Mouse (Mus musculus): ENCODE results near the gene Lrrc15. TPM values are rescaled to one million over a fixed set of nuclear protein-coding genes. Genes with fewer than 3 reads are reported as not detected.

Lrrc15 gene
- polyA plus RNA-seq, 1 experiment from 2014 or later = 0.89 TPM

- peaks cover 37% of the 10 kb centered on the region for H3K27me3 ChIP-seq (ENCODE audit: control insufficient read depth, insufficient read depth, low read length)
These were observed 23.0 kb upstream of the Lrrc15 start for GRCm38 (mm10) chr16:30306102-30306501.

GRCm38 (mm10) chr16:30304236-30304635, 21.2 kb upstream of the Lrrc15 start:
- DNase-seq (ENCODE audit: low spot score) (no peak), ATAC-seq (ENCODE audit: insufficient number of reproducible peaks, low FRiP score, low TSS enrichment, low read depth) (no peak)
- H3K27ac ChIP-seq (replicated peaks; ENCODE audit: low read depth, low read length) = no peak overlapping the region
- 76% methylated on average over 5 of the region's 5 CpGs for WGBS
- no peaks in the 10 kb centered on the region for H3K9me3 ChIP-seq (ENCODE audit: control insufficient read depth, low read length)
- H3K4me3 ChIP-seq (ENCODE audit: low read depth, low read length) = no peak overlapping the region
- H3K9ac ChIP-seq (ENCODE audit: low read length) = no peak overlapping the region
- H3K36me3 ChIP-seq (ENCODE audit: control insufficient read depth, insufficient read depth, low read length) = no peaks in the 10 kb centered on the region
- H3K4me1 ChIP-seq (ENCODE audit: control insufficient read depth, insufficient read depth, low read length) = peaks cover 11% of the 10 kb centered on the region
- H3K4me2 ChIP-seq (ENCODE audit: low read depth, severe bottlenecking) = no peak overlapping the region
- H3K27me3 ChIP-seq (ENCODE audit: control insufficient read depth, insufficient read depth, low read length) = peaks cover 23% of the 10 kb centered on the region

More at GRCm38 (mm10) chr16:30306102-30306501, 23.0 kb upstream of the Lrrc15 start:
- H3K4me3 ChIP-seq (ENCODE audit: low read depth, low read length) = no peak overlapping the region
- no peaks in the 10 kb centered on the region for H3K9me3 ChIP-seq (ENCODE audit: control insufficient read depth, low read length)
- 89% methylated on average over 4 of the region's 4 CpGs for WGBS
- H3K9ac ChIP-seq (ENCODE audit: low read length) = no peak overlapping the region
- no peak overlapping the region for H3K4me2 ChIP-seq (ENCODE audit: low read depth, severe bottlenecking)
- peaks cover 17% of the 10 kb centered on the region for H3K4me1 ChIP-seq (ENCODE audit: control insufficient read depth, insufficient read depth, low read length)
- no peak overlapping the region for H3K27ac ChIP-seq (replicated peaks; ENCODE audit: low read depth, low read length)
- H3K36me3 ChIP-seq (ENCODE audit: control insufficient read depth, insufficient read depth, low read length) = no peaks in the 10 kb centered on the region
- no peak for ATAC-seq (ENCODE audit: insufficient number of reproducible peaks, low FRiP score, low TSS enrichment, low read depth)
- no peak for DNase-seq (ENCODE audit: low spot score)

DNA sequence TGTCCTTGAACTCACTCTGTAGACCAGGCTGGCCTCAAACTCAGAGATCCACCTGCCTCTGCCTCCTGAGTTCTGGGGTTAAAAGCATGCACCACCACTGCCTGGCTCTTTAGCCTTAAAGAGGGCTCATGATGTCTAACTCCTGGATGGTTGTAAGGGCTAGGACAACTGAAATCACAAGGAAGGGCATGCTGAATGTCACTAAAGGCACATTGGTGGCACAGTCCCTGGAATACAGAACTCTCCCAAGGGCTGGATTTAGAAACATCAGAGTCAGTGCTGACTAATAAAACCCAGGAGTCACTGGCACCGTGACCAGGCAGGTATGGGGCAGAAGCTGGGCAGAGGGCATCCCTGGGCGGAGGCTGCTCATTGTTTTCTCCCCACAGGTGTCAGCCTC, 20.4 kb upstream of the Lrrc15 start:
- peaks cover 14% of the 10 kb centered on the region for H3K27me3 ChIP-seq (ENCODE audit: control insufficient read depth, insufficient read depth, low read length)
- WGBS = 69% methylated on average over 2 of the region's 2 CpGs
- H3K36me3 ChIP-seq (ENCODE audit: control insufficient read depth, insufficient read depth, low read length) = no peaks in the 10 kb centered on the region
- H3K4me2 ChIP-seq (ENCODE audit: low read depth, severe bottlenecking) = no peak overlapping the region
- H3K4me3 ChIP-seq (ENCODE audit: low read depth, low read length) = no peak overlapping the region
- no peak overlapping the region for H3K27ac ChIP-seq (replicated peaks; ENCODE audit: low read depth, low read length)
- no peaks in the 10 kb centered on the region for H3K9me3 ChIP-seq (ENCODE audit: control insufficient read depth, low read length)
- DNase-seq (ENCODE audit: low spot score) (no peak), ATAC-seq (ENCODE audit: insufficient number of reproducible peaks, low FRiP score, low TSS enrichment, low read depth) (no peak)
- H3K4me1 ChIP-seq (ENCODE audit: control insufficient read depth, insufficient read depth, low read length) = peaks cover 5% of the 10 kb centered on the region; the same call in 1 of the 2 replicates
- no peak overlapping the region for H3K9ac ChIP-seq (ENCODE audit: low read length)

- Histone ChIP-seq H3K4me2 (ENCODE audit: low read depth, severe bottlenecking) (no peak overlapping the region), H3K36me3 (ENCODE audit: control insufficient read depth, insufficient read depth, low read length) (no peaks in the 10 kb centered on the region), H3K4me1 (ENCODE audit: control insufficient read depth, insufficient read depth, low read length) (no peaks in the 10 kb centered on the region; the same call in 1 of the 2 replicates), H3K9ac (ENCODE audit: low read length) (no peak overlapping the region), H3K27ac (replicated peaks; ENCODE audit: low read depth, low read length) (no peak overlapping the region), H3K27me3 (ENCODE audit: control insufficient read depth, insufficient read depth, low read length) (peaks cover 7% of the 10 kb centered on the region), H3K9me3 (ENCODE audit: control insufficient read depth, low read length) (no peaks in the 10 kb centered on the region), H3K4me3 (ENCODE audit: low read depth, low read length) (no peak overlapping the region)
- 86% methylated on average over 6 of the region's 6 CpGs for WGBS
- DNase-seq (ENCODE audit: low spot score) = no peak
- no peak for ATAC-seq (ENCODE audit: insufficient number of reproducible peaks, low FRiP score, low TSS enrichment, low read depth)
These were observed 19.6 kb upstream of the Lrrc15 start for GRCm38 (mm10) chr16:30302686-30303085.

- ATAC-seq (ENCODE audit: insufficient number of reproducible peaks, low FRiP score, low TSS enrichment, low read depth) (no peak), DNase-seq (ENCODE audit: low spot score) (no peak)
- Histone ChIP-seq H3K9me3 (ENCODE audit: control insufficient read depth, low read length) (no peaks in the 10 kb centered on the region), H3K4me3 (ENCODE audit: low read depth, low read length) (no peak overlapping the region), H3K4me2 (ENCODE audit: low read depth, severe bottlenecking) (no peak overlapping the region), H3K36me3 (ENCODE audit: control insufficient read depth, insufficient read depth, low read length) (no peaks in the 10 kb centered on the region), H3K27ac (replicated peaks; ENCODE audit: low read depth, low read length) (no peak overlapping the region), H3K4me1 (ENCODE audit: control insufficient read depth, insufficient read depth, low read length) (no peaks in the 10 kb centered on the region), H3K9ac (ENCODE audit: low read length) (no peak overlapping the region), H3K27me3 (ENCODE audit: control insufficient read depth, insufficient read depth, low read length) (no peaks in the 10 kb centered on the region)
- 66% methylated on average over 10 of the region's 10 CpGs for WGBS
These were observed 16.7 kb upstream of the Lrrc15 start for GRCm38 (mm10) chr16:30299711-30300277.

DNA sequence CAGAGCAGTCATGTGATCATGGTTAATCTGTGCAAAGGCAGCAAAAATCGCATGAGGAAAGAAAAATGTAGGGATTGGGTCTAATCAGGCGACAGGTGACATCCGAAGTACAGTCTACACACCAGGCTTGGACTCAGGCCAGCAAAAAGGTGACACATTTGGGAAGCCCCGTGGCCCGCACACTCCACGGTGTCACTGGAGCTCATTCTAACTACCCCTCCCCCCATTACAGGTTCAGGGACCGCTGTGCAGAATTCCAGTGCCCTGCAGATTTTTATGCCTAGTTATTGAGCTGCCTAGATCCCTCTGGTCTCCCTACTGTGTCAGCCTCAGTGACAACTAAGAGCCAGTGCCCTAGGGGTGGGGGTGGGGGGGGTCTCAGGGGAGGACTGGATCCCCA, 14.4 kb upstream of the Lrrc15 start:
- Histone ChIP-seq H3K36me3 (ENCODE audit: control insufficient read depth, insufficient read depth, low read length) (no peaks in the 10 kb centered on the region), H3K9me3 (ENCODE audit: control insufficient read depth, low read length) (no peaks in the 10 kb centered on the region), H3K4me2 (ENCODE audit: low read depth, severe bottlenecking) (no peak overlapping the region), H3K27me3 (ENCODE audit: control insufficient read depth, insufficient read depth, low read length) (no peaks in the 10 kb centered on the region), H3K27ac (replicated peaks; ENCODE audit: low read depth, low read length) (no peak overlapping the region), H3K4me3 (ENCODE audit: low read depth, low read length) (no peak overlapping the region), H3K4me1 (ENCODE audit: control insufficient read depth, insufficient read depth, low read length) (no peaks in the 10 kb centered on the region), H3K9ac (ENCODE audit: low read length) (no peak overlapping the region)
- 83% methylated on average over 7 of the region's 7 CpGs for WGBS
- DNase-seq (ENCODE audit: low spot score) (no peak), ATAC-seq (ENCODE audit: insufficient number of reproducible peaks, low FRiP score, low TSS enrichment, low read depth) (no peak)

GRCm38 (mm10) chr16:30296601-30297275, 13.7 kb upstream of the Lrrc15 start:
- Histone ChIP-seq H3K36me3 (ENCODE audit: control insufficient read depth, insufficient read depth, low read length) (no peaks in the 10 kb centered on the region), H3K4me1 (ENCODE audit: control insufficient read depth, insufficient read depth, low read length) (no peaks in the 10 kb centered on the region), H3K9me3 (ENCODE audit: control insufficient read depth, low read length) (no peaks in the 10 kb centered on the region), H3K9ac (ENCODE audit: low read length) (no peak overlapping the region), H3K4me3 (ENCODE audit: low read depth, low read length) (no peak overlapping the region), H3K4me2 (ENCODE audit: low read depth, severe bottlenecking) (no peak overlapping the region), H3K27me3 (ENCODE audit: control insufficient read depth, insufficient read depth, low read length) (no peaks in the 10 kb centered on the region), H3K27ac (replicated peaks; ENCODE audit: low read depth, low read length) (no peak overlapping the region)
- ATAC-seq (ENCODE audit: insufficient number of reproducible peaks, low FRiP score, low TSS enrichment, low read depth) (no peak), DNase-seq (ENCODE audit: low spot score) (no peak)
- WGBS = 85% methylated on average over 11 of the region's 11 CpGs

DNA sequence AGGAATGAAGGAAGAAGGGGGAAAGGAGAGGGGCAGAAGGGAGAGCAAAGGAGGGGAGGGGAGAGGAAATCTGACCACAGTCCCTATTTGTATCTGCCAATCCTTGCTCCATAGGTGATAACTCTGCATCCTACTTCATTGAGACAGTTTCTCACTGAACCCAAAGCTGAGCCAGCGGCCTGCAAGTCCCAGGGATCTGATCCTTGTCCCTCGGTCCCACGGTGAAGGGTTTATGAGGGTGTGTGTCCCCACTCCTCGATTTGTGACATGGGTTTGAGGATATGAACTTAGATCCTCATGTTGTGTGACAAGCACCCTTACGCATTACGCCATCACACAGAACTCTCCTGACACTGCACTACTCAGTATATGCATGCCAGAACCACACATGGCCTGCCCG, 12.1 kb upstream of the Lrrc15 start:
- DNase-seq (ENCODE audit: low spot score) = no peak
- Histone ChIP-seq H3K4me2 (ENCODE audit: low read depth, severe bottlenecking) (no peak overlapping the region), H3K9me3 (ENCODE audit: control insufficient read depth, low read length) (no peaks in the 10 kb centered on the region), H3K27ac (replicated peaks; ENCODE audit: low read depth, low read length) (no peak overlapping the region), H3K4me1 (ENCODE audit: control insufficient read depth, insufficient read depth, low read length) (no peaks in the 10 kb centered on the region), H3K9ac (ENCODE audit: low read length) (no peak overlapping the region), H3K36me3 (ENCODE audit: control insufficient read depth, insufficient read depth, low read length) (no peaks in the 10 kb centered on the region), H3K27me3 (ENCODE audit: control insufficient read depth, insufficient read depth, low read length) (no peaks in the 10 kb centered on the region), H3K4me3 (ENCODE audit: low read depth, low read length) (no peak overlapping the region)
- WGBS = 92% methylated on average over 7 of the region's 7 CpGs
- ATAC-seq (ENCODE audit: insufficient number of reproducible peaks, low FRiP score, low TSS enrichment, low read depth) = no peak
